Mouse (Mus musculus) hematopoietic multipotent progenitor cell, adult 10-12 weeks (in vitro differentiated cells): Measurements from ENCODE around the gene Pdcd7. TPM values are rescaled to one million over a fixed set of nuclear protein-coding genes. Genes with fewer than 3 reads are reported as not detected.

Experiments
- polyA plus RNA-seq: library from polyadenylated mRNA; stranded (reverse); fragments of >175 nt; gene quantifications from 2 replicates; pipeline ENCODE4 v1.2.3, GENCODE M21; 2012; ENCODE audit warnings: low replicate concordance

The Pdcd7 gene
- 19.0 and 54.3 TPM in 2 replicates for polyA plus RNA-seq

GRCm38 (mm10) chr9:65345854-65346475, at the start of gene Pdcd7:
TSS of gene Pdcd7 (plus strand) at chr9:65346104.

GRCm38 (mm10) chr9:65360641-65361448, 14.9 kb downstream of the Pdcd7 start, which contains the start of gene Ubap1l:
TSS of gene Ubap1l (plus strand) at chr9:65361041.

GRCm38 (mm10) chr9:65391613-65391964, 45.7 kb downstream of the Pdcd7 start, which contains the start of gene Kbtbd13:
TSS of gene Kbtbd13 (minus strand) at chr9:65391652.

GRCm38 (mm10) chr9:65398279-65398678, 52.4 kb downstream of the Pdcd7 start, which contains the start of gene Rasl12:
TSS of gene Rasl12 (plus strand) at chr9:65398506.

Other genes with a start within 250 kb of the Pdcd7 start
- gene Igdcc4, start 244.6 kb upstream of the Pdcd7 start, polyA plus RNA-seq: 0.17 and 0.36 TPM in 2 replicates
- 0.03 and 0.10 TPM in 2 replicates for gene Igdcc3, start 204.9 kb upstream of the Pdcd7 start, polyA plus RNA-seq
- gene Parp16, start 150.8 kb upstream of the Pdcd7 start, polyA plus RNA-seq: 4.7 and 16.1 TPM in 2 replicates
- 0.04 TPM in 2 replicates for gene Cilp, start 80.9 kb upstream of the Pdcd7 start, polyA plus RNA-seq
- gene Clpx, start 51.8 kb upstream of the Pdcd7 start, polyA plus RNA-seq: 8.0 and 13.0 TPM in 2 replicates
- gene Ubap1l, start 14.9 kb downstream of the Pdcd7 start, polyA plus RNA-seq: 0.43 and 0.84 TPM in 2 replicates
- 0.03 TPM in 1 of 2 replicates, not detected in the other for gene Kbtbd13, start 45.5 kb downstream of the Pdcd7 start, polyA plus RNA-seq
- 1.4 and 1.5 TPM in 2 replicates for gene Rasl12, start 52.4 kb downstream of the Pdcd7 start, polyA plus RNA-seq
- not detected in 2 replicates for gene Slc51b, start 76.9 kb downstream of the Pdcd7 start, polyA plus RNA-seq
- 11.1 and 17.8 TPM in 2 replicates for gene Mtfmt, start 89.7 kb downstream of the Pdcd7 start, polyA plus RNA-seq
- 40.1 and 57.2 TPM in 2 replicates for gene Spg21, start 114.8 kb downstream of the Pdcd7 start, polyA plus RNA-seq
- not detected in 2 replicates for gene Ankdd1a, start 174.1 kb downstream of the Pdcd7 start, polyA plus RNA-seq
- 44.8 and 116 TPM in 2 replicates for gene Plekho2, start 233.9 kb downstream of the Pdcd7 start, polyA plus RNA-seq
- 3.5 and 3.7 TPM in 2 replicates for gene Pif1, start 241.1 kb downstream of the Pdcd7 start, polyA plus RNA-seq